Mouse (Mus musculus) CH12.LX (cell line): ENCODE measurements around the gene Lrrc4b.

Experiments
- CHD1 ChIP-seq: IDR thresholded peaks from 2 replicates; pipeline ENCODE4 v1.6.1; 2012; ENCODE audit warnings: low read depth, low read length, improper control_type of control experiment, inconsistent platforms
- CTCF ChIP-seq, 2 experiments: IDR thresholded peaks in 1 of 2; conservative IDR thresholded peaks in 1 of 2; 2 replicates each; pipeline ENCODE4 v1.5.1; 2011 to 2012; ENCODE audit warnings: low read depth in 2 of 2, low read length in 2 of 2, improper control_type of control experiment in 1 of 2, inconsistent platforms in 1 of 2, mild to moderate bottlenecking in 1 of 2, moderate library complexity in 1 of 2
- E2F4 ChIP-seq: IDR thresholded peaks from 2 replicates; pipeline ENCODE4 v1.6.1; 2011; ENCODE audit warnings: low read depth, low read length, improper control_type of control experiment; ENCODE audit not compliant: insufficient replicate concordance
- EP300 ChIP-seq: IDR thresholded peaks from 2 replicates; pipeline ENCODE4 v1.6.1; 2011; ENCODE audit warnings: low read length, improper control_type of control experiment
- IRF4 ChIP-seq: IDR thresholded peaks from 2 replicates; pipeline ENCODE4 v1.6.1; 2014; ENCODE audit warnings: low read depth, mild to moderate bottlenecking, inconsistent platforms, low read length, improper control_type of control experiment
- MAZ ChIP-seq: IDR thresholded peaks from 2 replicates; pipeline ENCODE4 v1.6.1; 2012; ENCODE audit warnings: low read depth, mild to moderate bottlenecking, inconsistent platforms, low read length, improper control_type of control experiment, moderate library complexity
- POLR2A ChIP-seq: IDR thresholded peaks from 2 replicates; pipeline ENCODE4 v1.6.1; 2011; ENCODE audit warnings: low read depth, mild to moderate bottlenecking, improper control_type of control experiment, low read length
- RCOR1 ChIP-seq: conservative IDR thresholded peaks from 2 replicates; pipeline ENCODE4 v1.6.1; 2012; ENCODE audit warnings: low read depth, mild to moderate bottlenecking, inconsistent platforms, low read length, improper control_type of control experiment
- ZKSCAN1 ChIP-seq: IDR thresholded peaks from 2 replicates; pipeline ENCODE4 v1.6.1; 2012; ENCODE audit warnings: low read depth, inconsistent platforms, low read length, improper control_type of control experiment, borderline replicate concordance

DNA sequence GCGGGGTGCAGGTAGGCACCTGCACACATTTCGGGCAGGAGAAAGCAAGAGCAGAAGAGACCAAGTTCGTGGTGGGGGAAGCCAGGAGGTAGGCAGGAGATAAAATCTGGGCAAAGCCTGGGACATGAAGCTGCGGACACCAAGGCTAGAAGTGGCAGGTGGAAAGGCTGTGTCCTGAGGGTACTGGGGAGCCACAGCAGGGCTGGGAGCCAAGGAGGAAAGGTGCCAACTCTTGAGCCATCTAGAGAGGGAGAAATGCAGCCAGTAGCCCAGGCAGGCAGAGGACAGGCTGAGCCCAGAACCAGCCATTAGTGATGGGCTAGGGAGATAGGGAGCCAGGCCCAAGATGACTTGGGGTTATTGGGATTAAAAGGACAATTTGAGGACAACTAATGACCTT is 37.0 kb upstream of the Lrrc4b start:
- TF ChIP-seq CHD1 (no peak), E2F4 (no peak), EP300 (no peak), CTCF (conservative IDR thresholded peaks at IDR 0.05 in 1 of 2, IDR thresholded peaks at IDR 0.05 in 1 of 2; ENCODE audit: low read depth in 2 of 2, low read length in 2 of 2) (no peak), POLR2A (no peak), MAZ (no peak), IRF4 (no peak), ZKSCAN1 (no peak), RCOR1 (no peak)
